Mouse (Mus musculus) myocyte (in vitro differentiated cells): ENCODE results near the gene Lrtm1.

Experiments
- CEBPB ChIP-seq: IDR thresholded peaks from 2 replicates; pipeline ENCODE4 v1.6.1; 2011; ENCODE audit warnings: mild to moderate bottlenecking, moderate library complexity; ENCODE audit not compliant: poor library complexity, insufficient read depth, severe bottlenecking
- E2F4 ChIP-seq: IDR thresholded peaks from one replicate; pipeline ENCODE4 v1.6.1; 2011; ENCODE audit warnings: mild to moderate bottlenecking, control low read depth, moderate library complexity; ENCODE audit not compliant: insufficient read depth
- MAX ChIP-seq: IDR thresholded peaks from one replicate; pipeline ENCODE4 v1.6.1; 2011; ENCODE audit warnings: low read depth, mild to moderate bottlenecking, control low read depth
- MYOD1 ChIP-seq, 3 experiments: IDR thresholded peaks; one replicate each; pipeline ENCODE4 v1.6.1; 2011; ENCODE audit warnings: control low read depth in 2 of 3, low read depth in 2 of 3, mild to moderate bottlenecking in 2 of 3, moderate library complexity in 1 of 3; ENCODE audit not compliant: insufficient read length in 2 of 3, control insufficient read depth in 1 of 3
- MYOG ChIP-seq, 3 experiments: IDR thresholded peaks; one replicate each; pipeline ENCODE4 v1.6.1; 2011; ENCODE audit warnings: control low read depth in 2 of 3, low read depth in 2 of 3, mild to moderate bottlenecking in 2 of 3; ENCODE audit not compliant: insufficient read length in 2 of 3, control insufficient read depth in 1 of 3, insufficient read depth in 1 of 3
- POLR2A ChIP-seq: IDR thresholded peaks from one replicate; pipeline ENCODE4 v1.6.1; 2011; ENCODE audit warnings: low read depth, mild to moderate bottlenecking, control low read depth, moderate library complexity; ENCODE audit not compliant: insufficient read length
- POLR2AphosphoS2 ChIP-seq: IDR thresholded peaks from one replicate; pipeline ENCODE4 v1.6.1; 2011; ENCODE audit warnings: low read depth, control low read depth; ENCODE audit not compliant: insufficient read length
- REST ChIP-seq: IDR thresholded peaks from one replicate; pipeline ENCODE4 v1.6.1; 2011; ENCODE audit warnings: mild to moderate bottlenecking, control low read depth, moderate library complexity; ENCODE audit not compliant: insufficient read depth, insufficient read length
- SRF ChIP-seq: IDR thresholded peaks from one replicate; pipeline ENCODE4 v1.6.1; 2011; ENCODE audit warnings: low read depth; ENCODE audit not compliant: control insufficient read depth, insufficient read length
- TCF12 ChIP-seq: IDR thresholded peaks from one replicate; pipeline ENCODE4 v1.6.1; 2011; ENCODE audit warnings: mild to moderate bottlenecking, control low read depth; ENCODE audit not compliant: poor library complexity, insufficient read depth, severe bottlenecking
- TCF3 ChIP-seq: IDR thresholded peaks from one replicate; pipeline ENCODE4 v1.6.1; 2011; ENCODE audit warnings: low read depth, control low read depth; ENCODE audit not compliant: insufficient read length
- USF1 ChIP-seq: IDR thresholded peaks from one replicate; pipeline ENCODE4 v1.6.1; 2011; ENCODE audit warnings: low read depth, mild to moderate bottlenecking, control low read depth, moderate library complexity

DNA sequence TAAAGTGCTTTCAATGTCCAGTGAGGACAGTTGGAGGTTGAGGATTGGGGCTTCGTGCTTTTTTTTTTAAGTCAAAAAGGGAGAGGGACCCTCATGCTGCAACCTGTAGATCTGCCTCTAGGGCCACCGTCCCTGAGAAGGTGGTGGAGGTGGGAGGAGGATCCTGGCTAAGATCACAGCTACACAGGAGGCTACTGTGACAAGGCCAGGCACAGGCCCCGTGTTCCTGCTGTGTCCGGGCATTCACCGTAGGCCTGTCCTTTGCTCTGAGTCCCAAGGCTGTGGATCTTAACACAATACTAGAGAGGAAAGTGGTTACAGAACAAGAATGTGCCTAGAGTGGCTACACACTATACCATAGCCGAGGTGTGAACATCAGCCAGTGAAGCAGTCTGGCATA lies 7.3 kb downstream of the Lrtm1 start:
- TF ChIP-seq POLR2AphosphoS2 (no peak), POLR2A (no peak), CEBPB (no peak), MYOG (IDR thresholded peaks at IDR 0.05; ENCODE audit: control insufficient read depth in 1 of 3, insufficient read depth in 1 of 3, insufficient read length in 2 of 3, low read depth in 2 of 3) (no peak), MAX (no peak), TCF12 (no peak), SRF (no peak), USF1 (no peak), MYOD1 (IDR thresholded peaks at IDR 0.05; ENCODE audit: control insufficient read depth in 1 of 3, insufficient read length in 2 of 3, low read depth in 2 of 3) (no peak), E2F4 (no peak), REST (no peak), TCF3 (no peak)
